Mouse (Mus musculus): ENCODE results near the gene Adarb2.

The Adarb2 gene

DNA sequence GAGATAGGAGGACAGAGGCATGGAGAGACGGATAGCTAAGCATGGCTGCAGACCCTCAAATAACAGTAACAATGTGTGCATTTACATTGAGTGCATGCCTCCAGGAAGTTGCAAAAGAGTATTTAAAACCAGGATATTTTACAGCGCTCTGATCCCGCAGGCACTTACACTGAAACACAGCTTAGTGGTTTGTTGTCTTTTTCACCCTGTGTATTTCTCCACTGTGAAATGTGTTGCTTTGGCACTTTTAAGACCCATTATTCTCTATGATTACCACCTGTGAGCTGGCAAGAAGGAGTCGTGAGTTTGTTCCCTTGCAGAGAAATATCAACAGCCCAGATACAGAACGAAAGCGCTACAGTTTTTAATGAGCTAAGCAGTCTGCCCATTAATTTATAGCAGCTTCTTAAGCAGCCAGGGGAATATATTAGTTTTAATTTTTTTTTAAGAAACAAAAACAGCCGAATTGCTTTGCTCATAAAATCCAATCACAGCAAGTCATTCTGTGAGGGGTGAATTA, 167.3 kb downstream of the Adarb2 start:
- no peak for DNase-seq (ENCODE audit: low read depth, low spot score)

DNA sequence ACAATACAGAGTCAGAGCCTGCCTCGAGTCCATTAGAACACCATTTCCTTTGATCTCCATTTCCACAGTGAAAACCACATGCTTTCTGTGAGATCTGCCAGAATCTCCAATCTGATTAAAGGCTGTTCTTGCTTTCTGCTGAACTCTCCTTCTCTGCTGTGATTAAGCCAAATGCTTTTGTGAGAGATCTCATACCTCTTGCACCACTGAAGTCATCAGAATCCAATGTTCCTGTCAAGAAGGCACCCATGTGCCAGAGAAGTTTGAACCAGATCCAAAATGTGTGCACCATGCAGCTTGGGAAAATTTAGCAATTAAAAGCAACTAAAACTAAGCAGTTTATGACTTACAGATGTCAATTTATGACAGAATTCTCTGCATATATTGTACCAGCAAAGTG, 185.9 kb downstream of the Adarb2 start:
- no peak for DNase-seq (ENCODE audit: low read depth, low spot score)

DNA sequence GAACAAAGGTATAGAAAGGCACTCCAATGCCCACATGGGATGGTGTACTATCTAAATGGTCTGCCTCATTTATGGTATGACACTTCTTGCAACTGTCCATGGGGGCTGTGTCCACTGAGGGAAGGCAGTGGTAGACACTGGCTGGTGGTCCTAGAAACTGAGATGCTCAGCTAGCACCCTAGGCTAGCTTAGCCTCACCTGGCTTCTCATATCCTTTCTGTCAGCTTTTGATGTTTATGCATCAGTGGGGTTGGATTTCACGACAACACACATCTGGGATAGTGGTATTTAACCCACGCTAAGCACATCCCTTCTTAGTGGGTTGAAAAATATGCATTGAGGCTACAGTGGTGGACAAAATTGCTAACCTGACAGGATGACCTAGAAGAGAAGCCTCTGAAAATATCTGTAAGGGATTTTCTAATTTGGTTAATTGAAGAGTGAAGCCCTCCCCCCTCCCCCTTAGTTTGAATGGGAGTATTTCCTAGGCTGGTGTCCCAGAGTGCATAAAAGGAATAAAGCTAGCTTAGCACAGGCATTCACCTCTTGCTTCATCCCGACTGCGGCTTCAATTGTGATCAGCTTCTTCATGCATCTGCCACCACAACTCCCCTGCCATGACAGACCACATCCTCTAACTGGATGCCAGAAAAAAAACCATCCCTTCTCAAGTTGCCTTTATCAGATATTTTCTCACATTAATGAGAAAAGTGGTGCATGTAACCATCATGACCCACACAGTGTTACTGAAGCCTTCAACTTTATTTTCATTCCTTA, 197.8 kb downstream of the Adarb2 start:
- DNase-seq (ENCODE audit: low read depth, low spot score) = no peak

DNA sequence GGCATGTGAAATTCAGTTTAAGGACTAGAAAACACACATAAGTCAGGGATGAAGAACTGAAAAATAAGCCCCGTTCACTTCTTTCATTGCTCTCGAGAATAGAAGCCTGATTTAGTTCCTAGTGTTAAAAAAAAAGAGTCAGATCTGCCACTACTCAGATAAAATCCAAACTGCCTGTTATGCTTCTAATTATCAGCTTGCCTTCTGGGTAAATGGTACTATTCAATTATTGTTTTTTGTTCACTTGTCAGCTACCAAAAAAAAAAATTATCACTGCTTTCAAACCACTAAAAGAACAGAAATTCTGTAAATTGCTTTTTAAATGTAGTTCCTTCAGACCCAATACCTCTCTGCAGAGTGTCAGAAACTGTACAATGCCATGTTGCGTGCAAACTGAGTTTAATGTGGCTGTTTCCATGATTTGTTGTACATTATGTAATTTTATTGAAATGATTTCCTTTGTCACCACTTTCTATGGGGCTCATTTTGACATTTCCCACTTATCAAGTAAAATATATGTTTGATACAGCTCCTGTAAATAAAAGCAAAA, 199.7 kb downstream of the Adarb2 start:
- DNase-seq (ENCODE audit: low read depth, low spot score) = no peak

DNA sequence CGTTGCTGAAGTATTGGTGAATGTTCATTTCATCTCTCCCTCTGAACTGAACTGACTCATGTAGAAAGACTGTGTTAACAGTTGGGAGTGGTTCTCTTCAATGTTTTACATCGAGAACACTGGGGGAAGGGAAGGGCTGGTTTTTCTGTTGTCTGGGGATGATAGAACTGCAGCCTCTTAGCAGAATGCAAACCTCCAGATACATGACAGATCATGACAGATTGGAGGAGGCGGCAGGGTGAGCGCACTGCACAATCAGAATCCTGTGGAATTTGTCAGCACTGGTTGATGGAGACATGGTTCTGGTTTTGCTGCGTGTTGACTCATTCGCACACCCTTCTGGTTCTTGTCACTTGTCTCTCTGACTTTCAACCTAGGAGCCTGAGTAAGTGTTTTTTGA, 203.4 kb downstream of the Adarb2 start:
- DNase-seq (ENCODE audit: low read depth, low spot score) = no peak

DNA sequence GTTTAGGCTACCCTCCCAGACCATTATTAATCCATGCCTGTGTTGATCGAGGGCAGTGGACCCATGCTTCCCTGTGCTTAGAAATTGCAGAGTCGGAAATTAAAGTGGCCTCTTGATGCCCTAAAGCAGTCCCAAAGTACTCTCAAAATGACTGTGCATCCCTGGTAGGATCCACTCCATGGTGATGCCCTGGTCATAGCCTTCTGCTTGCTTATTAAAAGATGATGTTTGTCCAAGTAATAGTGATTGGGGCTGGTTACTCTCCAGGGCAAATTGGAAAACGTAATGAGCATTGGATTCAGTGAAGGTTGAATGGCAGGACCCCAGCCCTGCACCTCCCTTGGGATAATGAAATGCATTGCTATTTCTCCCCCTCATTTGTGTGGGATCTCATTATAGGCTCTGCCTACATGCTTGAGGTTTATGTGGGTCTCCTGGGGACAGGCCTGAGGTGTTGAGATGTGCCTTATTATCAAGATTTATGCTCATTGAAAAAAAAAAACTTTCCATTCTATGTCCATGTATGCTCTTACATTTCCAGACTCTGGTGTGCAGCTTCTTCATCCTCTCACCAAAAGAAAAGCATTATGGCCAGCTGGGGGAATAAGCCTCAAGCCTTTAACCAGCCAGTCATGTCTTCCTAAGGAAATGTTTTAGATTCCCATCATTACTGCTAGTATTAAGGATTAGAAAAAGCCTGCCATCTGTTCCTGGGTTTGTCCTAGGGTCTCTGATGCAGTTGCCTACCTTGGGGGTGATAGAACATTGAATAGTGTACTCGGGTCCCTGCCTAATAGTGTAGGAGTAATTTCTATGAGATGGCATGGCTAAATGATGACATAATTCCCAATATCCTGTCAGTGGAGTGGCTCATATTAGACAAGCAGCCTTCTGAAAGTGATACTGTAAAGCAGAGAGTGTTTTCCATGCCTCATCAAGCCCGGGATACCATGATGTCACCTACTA, 208.0 kb downstream of the Adarb2 start:
- no peak for DNase-seq (ENCODE audit: low read depth, low spot score)

DNA sequence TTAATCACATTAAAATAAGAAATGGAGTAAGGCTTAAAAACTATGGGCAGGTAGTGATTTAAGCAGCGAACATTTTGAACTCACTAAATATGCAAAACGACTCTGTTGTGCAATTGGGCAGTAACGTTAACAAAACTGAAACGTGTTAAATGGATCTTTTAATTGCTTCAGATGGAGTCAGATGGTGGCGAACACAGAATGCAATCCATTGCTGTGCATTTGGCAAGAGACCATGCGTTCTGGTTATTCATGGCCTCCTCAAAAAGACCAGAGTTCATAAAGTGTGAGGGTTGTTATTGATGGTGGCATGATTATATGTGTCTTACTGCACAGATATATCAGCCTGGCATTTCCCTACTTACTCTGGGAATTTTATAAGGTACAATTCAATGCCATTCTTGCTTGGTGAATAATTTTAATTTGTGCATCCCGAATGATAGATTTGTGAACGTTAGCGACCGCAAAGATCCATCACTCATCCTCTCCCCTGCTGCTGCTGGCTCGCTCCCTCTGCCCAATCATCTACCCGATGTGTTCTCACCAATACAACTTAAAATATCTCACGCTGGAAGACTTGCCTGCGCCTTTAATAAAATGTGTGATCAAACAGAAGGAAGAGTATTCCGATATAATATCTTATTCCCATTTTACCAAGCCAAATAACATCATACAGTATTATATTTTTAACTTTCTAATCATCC, 221.5 kb downstream of the Adarb2 start:
- no peak for DNase-seq (ENCODE audit: low read depth, low spot score)

DNA sequence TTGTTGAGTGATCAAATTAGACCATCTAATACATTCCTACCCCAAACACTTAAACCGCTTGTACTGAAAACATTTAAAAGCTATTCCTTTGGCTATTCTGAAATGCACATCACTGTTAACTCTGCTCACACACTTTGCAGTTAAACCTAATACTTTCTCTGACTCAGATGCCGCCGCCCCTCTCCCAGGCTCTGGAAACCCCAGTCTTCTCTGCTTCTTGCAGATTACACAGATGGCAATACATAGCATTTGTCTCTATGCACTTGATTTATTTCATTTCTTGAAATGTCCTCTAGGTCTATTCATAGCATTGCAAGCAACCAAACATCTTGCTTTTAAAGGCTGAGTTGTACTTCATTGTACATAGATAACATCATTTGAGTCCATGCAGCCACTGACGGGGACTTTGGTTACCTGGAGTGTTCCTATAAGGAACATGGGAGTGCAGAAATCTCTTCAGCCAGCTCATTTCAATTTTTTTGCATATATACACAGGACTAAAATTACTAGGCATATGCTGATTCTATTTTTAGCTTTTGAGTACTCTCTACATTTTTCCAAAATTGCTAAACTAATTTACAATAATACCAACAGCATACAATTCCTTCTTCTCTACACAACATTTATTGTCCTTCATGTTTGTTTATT, 236.6 kb downstream of the Adarb2 start:
- no peak for DNase-seq (ENCODE audit: low read depth, low spot score)

DNA sequence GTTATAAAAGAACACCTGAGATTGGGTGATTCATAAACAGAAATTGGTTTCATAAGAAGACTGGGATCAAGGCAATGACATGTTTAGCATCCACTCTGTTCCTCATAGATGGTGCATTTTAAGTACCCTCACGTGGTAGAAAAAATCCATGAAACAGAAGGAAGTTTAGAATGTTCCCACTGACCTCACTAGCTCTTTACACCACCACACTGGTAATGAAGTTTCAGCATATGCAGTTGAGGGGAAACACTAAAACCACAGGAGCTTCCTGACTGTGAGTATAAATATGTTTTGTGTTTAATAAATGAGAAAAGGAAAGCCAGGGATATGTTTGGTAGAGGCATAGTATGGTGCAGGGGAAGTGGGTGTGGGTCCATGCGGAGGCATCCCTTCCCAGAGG, 242.7 kb downstream of the Adarb2 start:
- DNase-seq (ENCODE audit: low read depth, low spot score) = no peak

DNA sequence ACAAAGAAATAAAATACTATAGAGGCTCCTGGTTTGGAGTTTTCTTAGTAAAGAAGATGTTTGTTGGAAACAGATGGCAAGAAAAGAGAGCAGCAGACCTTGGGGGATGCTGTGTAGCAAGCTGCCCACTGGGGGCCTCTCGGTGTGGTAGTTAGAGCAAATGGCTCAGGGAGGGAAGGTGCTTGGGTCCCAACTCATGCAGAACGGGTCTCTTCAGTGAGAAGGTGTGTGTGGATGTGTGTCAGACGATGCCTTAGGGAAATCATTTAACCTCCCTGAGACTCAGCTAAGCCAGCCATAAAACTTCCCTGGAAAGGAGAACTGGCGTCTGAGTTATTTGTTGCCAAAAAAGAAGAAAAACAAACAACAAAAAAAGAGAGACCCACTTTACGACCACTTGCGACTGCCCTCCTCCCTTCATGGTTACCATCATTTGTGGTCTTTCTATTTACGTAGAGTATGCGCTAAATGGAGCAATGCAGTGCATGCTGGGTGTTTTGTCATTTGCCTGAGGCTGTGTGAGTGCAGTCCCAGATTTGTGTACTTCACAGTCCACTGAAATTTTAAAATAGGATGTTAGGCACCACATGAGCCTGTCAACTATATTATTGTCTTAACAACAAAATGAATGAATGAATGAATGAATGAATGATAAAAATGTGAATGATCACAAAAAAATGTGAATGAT, 245.7 kb downstream of the Adarb2 start:
- no peak for DNase-seq (ENCODE audit: low read depth, low spot score)

DNA sequence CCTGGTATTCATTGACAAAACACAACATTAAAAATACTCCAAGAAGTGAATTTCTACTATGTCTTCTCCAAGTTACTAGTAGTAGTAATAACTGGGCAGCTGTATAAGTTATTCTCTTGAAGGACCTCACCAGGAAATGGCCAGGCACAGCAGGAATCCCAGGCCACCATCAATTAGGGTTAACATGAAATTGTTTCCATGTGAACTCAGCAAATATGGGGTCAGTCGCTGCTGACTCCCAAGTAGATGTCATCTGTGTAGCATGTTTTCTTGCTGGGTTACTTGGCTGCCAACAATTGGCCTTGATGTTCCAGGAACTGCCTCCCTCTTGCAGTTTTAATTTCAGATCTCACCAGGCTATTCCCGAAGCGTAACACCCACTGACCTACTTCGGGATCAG, 248.9 kb downstream of the Adarb2 start:
- no peak for DNase-seq (ENCODE audit: low read depth, low spot score)

DNA sequence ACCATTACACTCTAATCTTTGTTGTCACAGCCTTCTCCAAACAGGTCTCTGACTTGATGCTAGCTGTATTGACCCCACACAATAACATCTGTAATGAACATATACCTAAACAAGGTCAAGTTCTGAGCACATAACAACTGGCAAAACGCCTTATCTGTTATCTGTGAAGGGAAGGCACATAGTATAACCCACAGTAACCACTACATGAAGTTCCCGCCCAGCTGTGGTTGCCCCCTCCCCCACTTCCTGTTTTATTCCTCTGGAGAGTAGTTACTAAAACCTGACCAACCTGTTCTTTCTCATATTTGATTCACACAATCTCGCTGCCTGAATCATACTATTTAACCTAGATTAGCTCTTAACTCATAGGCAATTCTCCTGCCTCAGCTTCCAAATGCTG, 254.2 kb downstream of the Adarb2 start:
- no peak for DNase-seq (ENCODE audit: low read depth, low spot score)

DNA sequence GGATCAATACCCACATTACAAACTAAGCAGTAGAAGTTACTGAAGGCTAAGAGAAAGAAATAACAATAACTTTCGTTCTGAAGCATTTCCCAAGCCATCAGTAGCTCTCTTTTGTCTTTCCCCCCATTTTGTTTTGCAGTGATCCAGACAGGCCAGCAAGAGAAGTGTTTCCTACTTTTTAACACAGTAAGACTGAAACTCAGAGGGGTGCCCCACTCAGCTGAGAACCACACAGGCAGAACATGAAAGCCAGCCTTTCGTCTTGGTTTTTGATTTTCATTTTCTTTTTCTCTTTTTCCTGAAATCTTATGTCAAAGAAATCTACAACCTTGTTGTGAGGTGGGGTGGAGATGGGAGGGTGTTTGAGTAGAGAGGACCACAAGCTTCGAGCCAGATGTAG, 255.2 kb downstream of the Adarb2 start:
- no peak for DNase-seq (ENCODE audit: low read depth, low spot score)

DNA sequence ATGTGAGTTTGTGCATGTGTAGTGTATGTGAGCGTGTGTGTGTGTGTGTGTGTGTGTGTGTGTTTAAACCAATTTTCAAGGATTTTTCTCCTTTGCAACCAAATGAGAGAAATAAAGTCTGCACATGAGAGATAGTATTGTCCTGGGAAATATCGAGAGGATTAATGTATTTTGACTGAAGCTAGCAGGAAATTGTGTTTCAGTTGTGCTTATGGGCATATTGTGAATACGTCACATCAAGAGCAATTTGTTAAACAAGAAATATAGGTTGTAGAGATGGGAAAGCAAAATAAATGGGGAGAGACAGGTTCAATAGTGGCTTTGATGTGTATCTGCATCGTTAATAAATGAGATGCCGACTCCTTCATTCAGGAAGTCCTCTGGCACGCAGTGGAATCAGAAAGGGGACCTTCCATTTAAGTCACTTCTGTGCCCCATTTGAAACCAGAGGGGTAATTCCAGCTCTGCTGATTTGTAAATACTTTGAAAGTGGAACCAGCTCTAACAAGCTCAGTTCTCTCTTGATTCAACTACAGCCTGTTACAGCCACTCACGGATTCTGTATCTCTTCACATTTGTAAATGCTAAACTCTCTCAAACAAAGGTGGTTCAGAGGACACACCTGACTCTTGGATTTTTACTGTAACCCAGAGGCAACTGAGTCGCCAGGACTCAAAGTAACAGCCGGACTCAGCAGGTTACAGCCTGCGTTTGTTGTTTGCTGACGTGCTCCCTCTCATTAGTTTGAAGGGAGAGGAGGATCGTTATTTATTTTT, 265.1 kb downstream of the Adarb2 start:
- DNase-seq (ENCODE audit: low read depth, low spot score) = no peak

DNA sequence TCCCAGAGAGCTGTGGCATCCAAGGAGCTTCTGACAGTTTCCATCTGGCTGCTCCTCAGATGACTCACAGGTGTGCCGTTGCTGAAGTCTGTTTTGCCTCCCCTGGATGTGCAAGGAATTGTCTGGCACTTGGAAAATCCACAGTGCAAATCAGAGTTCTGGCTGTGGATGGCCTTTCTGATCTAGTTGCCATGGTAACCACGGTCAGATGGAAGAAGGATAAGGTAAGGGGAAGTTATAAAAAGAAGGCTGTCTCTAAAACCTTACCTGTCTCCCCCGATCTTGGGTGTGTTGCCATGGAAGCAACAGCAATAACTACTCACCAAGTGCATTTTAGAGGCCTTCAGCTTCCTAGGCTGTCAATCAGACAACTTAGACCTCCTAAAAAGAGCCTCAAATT, 273.6 kb downstream of the Adarb2 start:
- DNase-seq (ENCODE audit: low read depth, low spot score) = no peak

DNA sequence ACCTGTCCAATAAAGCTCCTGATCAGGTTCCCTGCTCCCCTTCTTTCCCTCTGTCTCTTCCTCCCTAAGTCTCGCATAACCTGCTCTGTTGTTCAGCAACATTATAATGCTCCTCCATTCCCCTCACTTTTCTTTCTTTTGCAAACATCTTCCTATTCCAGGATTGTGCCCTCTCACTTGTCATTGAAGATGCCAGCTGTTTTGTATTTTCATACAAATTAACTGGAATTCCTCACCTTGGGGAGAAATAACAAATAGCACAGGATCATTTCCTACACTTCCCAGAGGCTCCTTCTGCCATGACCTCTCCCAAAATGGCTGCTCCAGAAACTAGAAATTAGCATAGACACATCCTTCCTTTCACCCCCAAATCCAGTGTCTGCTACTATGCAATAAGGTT, 276.1 kb downstream of the Adarb2 start:
- DNase-seq (ENCODE audit: low read depth, low spot score) = no peak

DNA sequence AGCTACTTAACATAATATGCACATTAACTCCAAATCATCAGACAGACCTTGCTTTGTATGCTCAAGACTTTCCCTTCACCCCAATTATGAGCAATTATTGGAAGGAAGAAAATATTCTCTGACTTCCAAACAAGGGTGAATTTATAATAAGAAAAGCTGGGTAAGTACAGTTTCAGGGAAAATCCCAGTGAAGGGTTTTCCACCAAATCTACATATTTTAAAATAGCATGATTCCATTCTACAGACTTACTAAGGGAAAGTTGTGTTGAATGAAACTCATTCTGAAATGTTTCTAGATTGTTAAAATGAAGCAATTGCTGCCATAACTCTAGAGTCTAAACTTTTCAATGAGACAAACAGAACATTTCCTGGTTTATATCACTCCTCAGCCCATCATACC, 277.3 kb downstream of the Adarb2 start:
- DNase-seq (ENCODE audit: low read depth, low spot score) = no peak

DNA sequence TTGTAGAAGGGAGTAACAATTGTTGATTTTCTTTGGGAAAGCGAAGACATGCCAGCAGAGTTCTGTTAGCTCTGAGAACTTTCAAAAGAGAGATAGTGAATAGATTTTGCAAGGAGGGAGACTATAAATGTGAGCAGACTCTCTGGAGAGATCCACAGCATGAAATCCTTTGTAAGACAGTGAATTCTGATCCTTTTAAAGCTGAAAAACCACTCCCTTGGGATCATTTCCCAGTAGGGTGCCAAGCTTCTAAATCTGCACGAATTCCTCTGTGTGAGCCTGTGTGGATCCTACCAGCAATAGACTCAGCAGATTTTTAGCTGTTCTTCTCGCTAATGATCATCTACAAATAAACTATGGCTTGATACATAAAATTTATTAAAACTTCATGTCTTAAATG, 278.7 kb downstream of the Adarb2 start:
- no peak for DNase-seq (ENCODE audit: low read depth, low spot score)

DNA sequence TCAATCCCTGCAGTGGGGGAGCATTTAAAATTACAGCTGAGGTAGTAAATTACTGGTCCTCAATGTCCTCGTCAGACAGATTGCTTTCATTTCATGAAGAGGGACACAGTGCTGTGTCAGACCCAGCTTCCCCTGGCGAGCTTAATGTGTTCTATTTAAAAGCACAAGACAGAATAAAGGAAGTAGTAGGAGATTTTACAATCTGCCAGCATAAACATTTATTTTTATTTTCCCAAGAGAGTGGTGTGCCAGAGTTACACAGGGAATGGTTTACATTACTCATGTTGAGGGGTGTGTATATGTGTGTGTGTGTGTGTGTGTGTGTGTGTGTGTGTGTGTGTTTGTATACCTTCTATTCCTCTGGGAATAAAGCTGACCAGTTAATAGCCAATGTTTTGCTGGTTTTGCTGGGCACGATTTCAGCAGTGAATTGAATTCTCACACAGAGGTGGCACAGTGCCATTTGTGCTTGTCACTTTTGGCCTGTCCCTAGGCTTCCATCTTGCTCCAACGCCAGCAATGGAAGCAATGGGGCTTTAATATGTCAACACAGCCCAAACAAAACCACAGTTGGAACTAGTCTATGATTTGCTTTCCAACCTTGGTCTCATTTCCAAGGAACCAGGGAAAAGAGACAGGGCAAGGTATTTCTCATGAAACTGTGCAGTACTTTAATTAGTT, 282.1 kb downstream of the Adarb2 start:
- no peak for DNase-seq (ENCODE audit: low read depth, low spot score)

Measured in retina, adult 2 months (tissue).